Mouse (Mus musculus): Measurements from ENCODE around the gene Ccdc186. TPM values are rescaled to one million over a fixed set of nuclear protein-coding genes. Genes with fewer than 3 reads are reported as not detected.
"Not testable (repeated sequence)": the region's sequence is repeated elsewhere in the genome, so short reads cannot be mapped to it uniquely, and the experiment has no call there.

Ccdc186 gene
- total RNA-seq, 4 experiments from 2014 or later = 41.4 to 56.6 (median 51.8) TPM

DNA sequence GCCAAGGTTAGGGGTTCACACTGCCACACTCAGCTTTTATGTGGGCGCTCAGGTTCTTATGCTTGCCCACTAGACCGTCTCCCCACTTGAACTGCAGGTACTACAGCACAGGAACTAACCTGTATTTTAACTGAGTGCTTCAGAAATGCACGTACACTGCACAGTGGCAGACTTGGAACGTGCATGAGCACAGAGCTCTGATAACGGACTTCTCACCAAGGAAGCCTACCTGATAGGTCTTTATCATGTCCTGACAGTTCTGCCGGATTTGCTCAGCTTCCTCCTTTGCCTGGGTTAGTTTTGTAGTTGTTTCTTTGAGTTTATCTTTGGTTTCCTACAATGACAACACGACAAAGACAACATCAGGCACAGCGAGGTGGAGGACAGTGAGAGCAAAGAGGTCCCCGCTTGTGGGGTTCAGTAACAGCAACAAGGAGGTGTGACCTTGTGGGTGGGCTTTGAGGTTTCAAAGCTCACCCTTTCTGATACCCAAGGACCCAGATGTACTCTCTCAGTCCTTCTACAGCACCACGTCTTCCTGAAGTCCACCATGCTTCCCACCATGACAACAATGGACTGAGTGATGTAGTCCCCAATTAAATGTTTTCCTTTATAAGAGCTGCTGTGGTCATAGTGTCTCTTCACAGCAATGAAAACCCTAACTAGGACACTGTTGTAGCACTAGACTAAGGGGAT lies 20.2 kb downstream of the Ccdc186 start:
- no peak for DNase-seq (ENCODE audit: low spot score in 2 of 2)

DNA sequence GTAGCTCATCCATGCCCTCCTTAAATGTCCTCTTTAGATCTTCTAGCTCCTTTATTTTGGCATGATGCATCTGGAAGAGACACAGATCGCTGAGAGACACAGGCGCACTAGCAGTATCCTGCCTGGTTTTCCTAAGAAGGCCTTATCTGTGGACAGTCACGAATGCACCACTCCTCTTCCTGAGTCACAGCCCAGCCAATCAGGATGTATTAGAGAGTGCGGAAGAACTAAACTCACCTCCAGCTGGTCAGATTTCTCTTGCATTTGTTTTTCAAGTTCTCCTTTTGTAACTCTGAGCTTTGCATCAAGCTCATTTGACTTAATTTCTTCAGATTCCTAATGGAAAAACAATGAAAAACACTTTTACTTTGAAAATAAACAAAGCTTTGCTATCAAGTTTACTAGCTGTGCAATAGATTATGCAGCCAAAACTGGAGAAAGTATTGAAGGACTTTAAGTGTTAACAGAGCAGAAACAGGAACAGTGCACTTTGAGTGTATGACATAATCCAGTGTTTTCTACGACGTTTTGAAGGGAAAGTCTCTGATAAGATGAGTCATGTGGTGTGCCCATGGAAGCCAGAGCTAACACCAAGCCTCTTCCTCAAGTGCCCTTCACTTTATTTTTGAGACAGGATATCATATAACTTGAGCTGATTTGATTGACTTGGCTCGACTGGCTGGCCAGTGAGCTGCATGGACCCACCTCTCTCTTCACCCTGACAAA lies 20.9 kb downstream of the Ccdc186 start:
- DNase-seq (ENCODE audit: low spot score in 2 of 2) = no peak

DNA sequence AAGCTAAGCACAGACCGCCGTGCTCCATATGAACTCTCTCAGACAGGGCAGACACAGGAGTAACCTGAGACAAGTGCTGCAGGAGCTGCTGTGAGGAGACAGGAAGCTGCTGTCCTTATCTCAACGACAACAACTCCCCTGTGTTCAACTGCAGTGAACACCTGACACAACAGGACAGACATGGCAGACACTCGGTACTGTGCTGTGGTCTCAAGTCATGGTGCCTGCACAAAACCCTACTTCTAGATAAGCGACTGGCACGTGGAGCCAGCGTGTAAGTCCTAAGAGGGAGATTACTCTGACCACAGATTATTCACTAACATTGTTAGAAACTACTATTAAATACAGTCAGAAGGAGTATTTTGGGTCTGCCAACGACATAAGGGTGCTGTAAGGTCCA lies 21.8 kb downstream of the Ccdc186 start:
- DNase-seq (ENCODE audit: low spot score in 2 of 2) = no peak

DNA sequence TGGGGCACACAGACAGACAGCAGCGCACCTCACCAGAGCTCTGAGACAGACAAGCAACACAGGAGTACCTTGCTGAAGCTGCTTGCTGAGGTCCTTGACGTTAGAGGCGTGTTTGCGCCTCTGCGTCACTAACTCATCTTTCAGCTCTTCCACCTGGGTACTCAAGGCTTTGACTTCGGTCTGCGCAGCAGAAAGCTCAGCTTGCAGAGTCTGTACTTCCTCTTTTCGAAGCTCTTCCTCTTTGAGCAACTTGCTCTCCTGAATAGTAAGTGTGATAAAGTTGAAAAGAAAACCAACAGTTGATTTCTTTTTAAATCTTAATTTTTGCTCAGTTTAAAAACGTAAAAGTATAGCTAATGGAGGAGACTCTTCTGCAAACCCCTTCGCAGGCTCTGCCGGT lies 24.6 kb downstream of the Ccdc186 start:
- no peak for DNase-seq (ENCODE audit: low spot score in 2 of 2)

DNA sequence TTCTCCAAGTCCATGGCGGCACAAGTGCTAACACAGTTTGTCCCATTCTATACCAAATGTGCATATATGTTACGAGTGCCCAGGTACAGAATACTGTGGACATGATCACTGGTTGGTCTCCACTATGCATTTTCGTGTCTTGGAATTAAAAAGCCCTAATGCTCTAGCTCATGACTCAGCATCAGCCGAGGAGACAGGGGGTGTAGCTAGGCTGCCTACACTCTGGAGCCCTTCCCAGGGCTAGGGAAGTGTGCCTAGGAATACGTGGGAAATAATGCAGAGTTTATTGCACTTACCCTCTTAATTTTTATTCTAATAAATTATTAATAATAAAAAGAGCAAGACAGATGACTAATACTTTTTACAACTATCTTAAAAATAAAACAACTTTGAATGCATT lies 33.0 kb downstream of the Ccdc186 start:
- DNase-seq (ENCODE audit: low spot score in 2 of 2) = no peak

DNA sequence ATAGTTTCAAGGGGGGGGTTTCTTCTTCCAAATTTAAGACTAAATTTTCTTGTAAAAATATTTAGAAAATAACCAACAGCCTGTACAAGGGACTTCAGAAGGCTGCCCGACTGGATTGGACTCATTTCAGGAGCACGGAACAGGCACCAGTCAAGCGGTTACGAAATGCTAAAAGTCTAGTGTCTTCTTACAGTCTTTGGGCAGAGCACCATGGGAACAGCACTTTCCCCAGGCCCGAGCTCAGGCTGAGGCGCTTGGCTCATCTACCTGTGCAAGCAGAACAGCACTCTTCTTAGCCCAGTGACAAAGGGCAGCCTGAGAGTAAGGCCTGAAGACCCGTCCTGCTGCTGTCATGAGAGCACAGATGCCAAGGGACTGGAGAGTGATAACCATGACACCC lies 34.1 kb downstream of the Ccdc186 start:
- no peak for DNase-seq (ENCODE audit: low spot score in 2 of 2)

DNA sequence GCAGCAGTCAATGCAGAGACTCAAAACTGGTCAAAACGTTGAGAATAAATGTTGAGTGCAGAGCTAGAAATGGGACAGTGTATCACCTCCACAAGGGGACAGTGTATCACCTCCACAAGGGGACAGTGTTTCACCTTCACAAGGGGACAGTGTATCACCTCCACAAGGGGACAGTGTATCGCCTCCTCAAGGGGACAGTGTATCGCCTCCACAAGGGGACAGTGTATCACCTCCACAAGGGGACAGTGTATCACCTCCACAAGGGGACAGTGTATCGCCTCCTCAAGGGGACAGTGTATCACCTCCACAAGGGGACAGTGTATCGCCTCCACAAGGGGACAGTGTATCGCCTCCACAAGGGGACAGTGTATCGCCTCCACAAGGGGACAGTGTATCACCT lies 43.5 kb downstream of the Ccdc186 start:
- not testable (repeated sequence) for DNase-seq (ENCODE audit: low spot score in 2 of 2)

DNA sequence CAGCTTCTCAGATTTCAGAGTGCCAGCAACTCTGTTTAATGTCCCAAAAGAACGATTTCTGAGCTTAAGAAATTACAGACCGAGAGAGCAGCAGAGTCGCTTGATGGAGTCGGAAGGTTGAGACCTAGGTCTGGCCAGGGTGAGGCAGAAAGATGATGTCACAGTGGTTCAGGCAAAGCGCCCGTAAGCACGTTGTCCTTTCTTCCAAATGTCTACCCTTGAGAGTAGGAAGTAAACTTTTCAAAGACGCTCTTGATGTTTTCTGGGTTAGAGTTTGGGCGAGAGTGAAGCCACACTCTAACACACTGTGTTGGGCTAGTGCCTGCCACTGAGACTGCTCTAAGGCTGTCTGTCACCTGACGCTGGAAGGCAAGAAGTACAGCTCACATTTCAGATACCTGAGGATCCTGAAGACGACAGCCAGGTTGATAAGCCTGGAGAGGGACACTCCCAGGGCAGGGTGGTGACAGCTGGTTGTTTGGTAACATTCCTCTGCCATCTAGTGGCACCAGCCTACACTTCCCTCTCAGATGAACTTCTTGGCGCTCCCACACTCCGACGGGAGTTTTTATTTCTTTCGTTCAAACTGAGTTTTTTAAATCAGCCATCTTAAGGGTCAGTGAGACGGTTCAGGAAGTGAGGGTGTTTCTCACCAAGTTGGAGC lies 45.1 kb downstream of the Ccdc186 start:
- peak in 1 of 2 experiments; percentile 37 for DNase-seq (ENCODE audit: low spot score in 2 of 2)

DNA sequence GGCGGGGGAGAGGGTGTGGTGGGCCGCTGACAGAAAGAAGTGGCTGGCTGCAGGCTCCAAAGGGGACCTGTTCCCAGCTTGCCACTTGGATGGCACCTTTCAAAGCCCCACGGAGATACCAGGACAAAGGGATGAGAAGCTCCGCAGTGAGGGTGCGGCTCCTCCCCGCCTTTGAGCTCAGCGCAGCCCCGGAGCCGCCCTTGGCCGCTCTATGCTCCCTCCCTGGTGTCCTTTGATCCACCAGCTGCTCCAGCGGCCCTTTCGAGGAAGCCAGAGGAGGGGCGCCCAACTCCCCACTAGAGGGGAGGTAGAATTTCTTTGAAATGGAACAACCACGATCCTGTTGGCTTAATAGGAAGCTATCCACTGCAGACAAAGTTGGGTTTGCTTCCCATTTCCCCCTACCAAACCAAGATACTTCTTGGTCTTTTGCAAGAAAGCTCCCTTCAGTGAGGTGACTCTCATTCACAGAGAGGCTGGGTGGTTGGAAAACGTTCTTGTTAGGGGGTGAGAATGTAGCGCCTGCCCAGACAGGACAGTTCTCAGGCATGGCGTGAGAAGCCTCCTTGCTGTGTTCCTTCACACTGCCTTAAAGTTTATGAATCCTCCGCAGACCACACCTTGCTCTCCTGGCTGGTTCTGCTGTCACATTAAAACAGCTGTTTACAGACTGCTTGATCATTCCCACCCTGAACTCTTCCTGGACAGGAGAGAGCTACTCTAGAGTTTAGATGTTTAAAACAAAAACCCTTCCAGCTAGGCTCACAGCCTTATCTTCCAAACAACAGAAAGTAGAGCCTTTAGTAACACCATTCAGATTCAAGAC lies 45.9 kb downstream of the Ccdc186 start:
- DNase-seq (ENCODE audit: low spot score in 2 of 2) = no peak

DNA sequence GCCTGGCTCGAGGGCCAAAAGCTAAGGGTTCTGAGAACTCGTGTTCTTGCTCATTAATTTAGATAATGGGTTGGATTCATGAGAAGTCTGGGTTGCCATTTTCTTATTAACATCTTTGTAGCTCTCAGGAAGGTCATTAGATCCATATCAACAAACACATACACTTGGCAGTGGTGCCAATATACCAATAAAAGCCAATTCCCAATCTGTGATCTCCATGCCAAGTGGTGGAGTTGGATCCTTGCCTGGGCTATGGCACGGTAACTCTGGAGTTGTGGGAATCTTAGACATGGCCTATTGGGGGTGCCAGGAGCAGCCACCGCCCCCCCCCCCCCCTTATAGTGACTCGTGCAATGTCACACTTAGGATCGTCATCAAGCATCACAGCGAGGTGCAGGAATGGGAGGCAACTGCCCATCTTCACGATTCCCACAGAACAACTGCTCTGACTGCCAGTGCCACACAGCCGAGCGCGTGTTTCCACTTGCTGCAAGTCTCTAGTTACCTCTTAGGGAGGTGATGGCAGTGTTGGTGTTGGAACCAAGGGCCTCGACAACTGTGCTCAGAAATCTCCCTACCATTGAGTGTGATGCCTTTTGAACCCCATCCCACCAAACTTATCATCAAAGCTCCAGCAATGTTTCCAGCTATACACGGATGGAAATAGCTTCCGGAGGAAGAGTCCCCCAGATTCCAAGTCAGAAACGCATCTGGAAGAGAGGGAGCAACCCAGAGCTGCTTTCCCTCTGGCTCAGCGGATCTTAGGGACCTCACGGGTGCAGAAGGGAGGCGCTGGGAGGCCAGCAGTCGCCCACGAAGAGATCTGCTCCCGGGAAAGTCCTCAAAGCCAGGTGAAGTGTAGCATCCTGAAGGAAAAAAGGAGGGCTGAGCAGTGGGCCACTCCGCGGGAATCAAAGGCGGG lies 46.8 kb downstream of the Ccdc186 start:
- no peak for DNase-seq (ENCODE audit: low spot score in 2 of 2)

DNA sequence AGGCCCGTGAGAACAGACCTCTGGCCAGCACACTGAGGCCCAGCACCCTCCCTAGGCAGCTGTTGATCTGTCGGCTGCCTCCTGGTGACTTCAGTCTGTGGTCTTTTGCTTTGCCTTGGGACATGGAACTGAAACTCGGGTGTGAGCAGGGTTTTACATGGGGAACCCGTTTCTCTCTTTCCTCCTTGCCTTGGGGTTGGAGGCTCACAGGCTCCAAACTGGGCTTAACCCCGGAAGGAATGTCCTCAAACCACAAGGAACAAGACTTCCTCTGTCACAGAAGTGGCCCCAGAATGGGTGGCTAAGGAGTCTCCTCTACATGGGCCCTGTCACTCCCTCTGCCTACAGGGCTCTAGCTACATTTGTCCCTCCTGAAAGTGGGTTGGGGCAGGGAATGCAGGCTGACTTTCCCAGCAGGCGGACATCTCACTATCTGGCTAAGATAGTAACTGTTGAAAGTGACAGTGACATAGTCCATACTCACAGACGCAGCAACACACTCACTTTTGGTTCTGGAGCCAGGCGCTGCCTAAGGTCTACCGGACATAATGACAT lies 47.5 kb downstream of the Ccdc186 start:
- DNase-seq (ENCODE audit: low spot score in 2 of 2) = no peak

DNA sequence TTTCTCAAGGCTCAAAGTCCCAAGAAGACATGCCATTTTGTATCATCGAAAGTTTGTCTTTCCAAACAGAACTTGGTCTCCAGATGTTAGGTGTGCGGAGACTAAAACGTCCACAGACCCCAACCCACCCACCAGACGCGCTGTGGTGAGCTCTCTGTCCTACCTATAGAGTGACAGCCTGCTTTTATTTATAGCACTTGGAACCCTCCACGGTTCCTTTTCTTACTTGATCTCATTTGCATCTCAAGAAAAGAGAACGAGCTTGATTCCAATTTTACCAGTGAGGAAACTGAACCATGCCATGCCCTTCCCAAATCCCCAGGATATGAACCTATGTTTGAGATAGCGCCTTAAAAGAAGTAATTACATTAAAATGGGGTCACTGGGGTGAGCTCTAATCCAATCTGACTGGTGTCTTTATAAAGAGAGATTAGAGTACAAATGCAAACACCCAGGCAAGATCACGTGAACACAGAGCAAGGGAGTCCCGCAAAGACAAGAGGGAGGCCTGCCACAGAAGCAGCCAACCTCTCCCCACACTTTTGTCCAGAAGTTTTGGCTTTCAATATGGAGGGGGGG lies 48.5 kb downstream of the Ccdc186 start:
- DNase-seq (ENCODE audit: low spot score in 2 of 2) = no peak

DNA sequence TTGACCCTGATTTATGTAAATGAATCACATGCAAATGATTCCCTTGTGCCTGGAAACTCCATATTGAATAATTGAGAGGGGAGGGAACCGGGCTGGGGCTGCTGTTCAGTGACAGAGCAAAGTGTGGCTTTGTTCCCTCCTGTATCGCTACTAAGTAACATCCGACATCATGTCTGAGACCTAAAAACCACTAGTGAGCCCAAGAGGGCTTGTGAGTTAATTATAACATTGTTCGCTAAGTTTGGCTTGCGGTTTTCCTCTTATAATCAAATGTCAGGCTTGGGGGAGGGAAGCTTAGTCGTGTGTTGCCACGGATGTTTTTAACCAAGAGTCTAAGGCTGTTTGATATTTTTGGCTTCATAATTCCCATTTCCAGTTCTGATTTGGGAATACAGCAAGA lies 49.8 kb downstream of the Ccdc186 start:
- DNase-seq (ENCODE audit: low spot score in 2 of 2) = no peak

DNA sequence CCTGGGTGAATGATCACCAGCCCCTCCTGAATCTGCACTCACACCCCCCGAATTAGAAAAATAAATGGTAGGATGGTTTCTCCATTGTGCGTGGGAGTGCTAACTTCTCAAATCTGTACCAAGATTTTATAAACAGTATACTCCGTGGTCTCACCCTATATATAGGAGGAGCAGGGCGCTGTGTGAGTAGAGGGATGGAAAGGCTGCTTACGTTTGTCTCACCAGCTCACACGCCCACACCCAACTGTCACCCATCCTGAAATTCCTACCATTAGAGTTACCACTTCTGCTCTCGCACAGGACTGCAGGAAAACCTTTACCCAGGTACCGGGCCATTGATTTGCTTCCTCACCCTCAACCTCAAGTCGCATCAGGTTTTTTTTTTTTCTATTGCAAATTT lies 53.0 kb downstream of the Ccdc186 start:
- DNase-seq (ENCODE audit: low spot score in 2 of 2) = no peak

DNA sequence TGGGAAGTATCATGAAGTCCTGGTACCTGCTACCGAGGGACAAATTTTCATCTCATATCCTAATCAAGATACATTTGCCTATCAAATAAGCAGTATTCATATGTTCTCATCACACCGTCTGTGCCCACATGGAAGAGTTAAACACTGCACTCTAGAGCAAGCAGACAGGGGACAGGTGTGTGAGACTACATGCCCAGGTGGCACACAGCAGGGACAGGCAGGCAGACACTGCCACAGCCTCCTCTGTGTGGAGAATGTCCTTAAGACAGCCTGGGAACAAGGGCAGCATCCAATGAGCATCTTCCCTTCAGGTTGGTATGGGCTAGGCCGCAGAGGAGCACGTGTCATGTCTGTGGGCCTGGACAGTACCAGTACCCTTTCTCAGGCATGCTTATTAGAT lies 59.3 kb downstream of the Ccdc186 start:
- no peak for DNase-seq (ENCODE audit: low spot score in 2 of 2)

DNA sequence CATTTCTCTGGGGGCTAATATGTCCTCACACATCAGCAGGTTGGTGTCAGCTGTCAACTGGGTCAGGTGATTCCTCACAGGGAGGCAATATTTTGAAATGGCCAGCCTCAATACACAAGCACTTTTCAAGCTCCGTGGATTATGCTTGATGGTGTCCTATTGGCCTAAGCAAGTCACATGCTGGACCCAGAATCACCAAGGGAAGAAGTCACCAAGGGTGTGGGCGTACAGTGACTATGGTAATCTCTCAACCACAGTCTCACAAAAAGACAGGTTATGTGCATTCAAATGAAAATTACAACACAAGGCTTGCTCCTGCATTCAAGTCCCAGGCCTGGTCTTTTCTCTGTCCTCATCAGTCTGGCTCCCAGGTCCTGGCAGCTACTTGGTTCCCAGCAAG lies 60.3 kb downstream of the Ccdc186 start:
- DNase-seq (ENCODE audit: low spot score in 2 of 2) = no peak

DNA sequence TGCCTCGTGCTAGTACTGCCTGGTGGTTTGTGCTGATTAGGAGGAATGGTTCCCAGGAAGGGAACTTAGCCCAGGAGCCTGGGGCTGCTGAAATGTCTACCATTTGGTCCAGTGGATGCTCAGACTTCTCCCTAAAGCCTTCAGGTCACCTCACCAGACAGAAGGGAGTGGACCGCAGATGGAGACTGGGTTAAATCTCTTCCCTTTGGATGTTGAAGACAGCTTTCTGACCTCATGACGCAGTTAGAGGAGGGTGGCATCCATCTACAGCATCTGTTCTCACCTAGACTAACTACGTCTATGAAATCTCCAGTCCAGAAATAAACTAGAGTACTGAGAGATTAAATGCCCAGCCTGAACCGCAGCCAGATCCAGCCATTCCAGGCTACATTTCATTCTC lies 60.9 kb downstream of the Ccdc186 start:
- DNase-seq (ENCODE audit: low spot score in 2 of 2) = no peak

DNA sequence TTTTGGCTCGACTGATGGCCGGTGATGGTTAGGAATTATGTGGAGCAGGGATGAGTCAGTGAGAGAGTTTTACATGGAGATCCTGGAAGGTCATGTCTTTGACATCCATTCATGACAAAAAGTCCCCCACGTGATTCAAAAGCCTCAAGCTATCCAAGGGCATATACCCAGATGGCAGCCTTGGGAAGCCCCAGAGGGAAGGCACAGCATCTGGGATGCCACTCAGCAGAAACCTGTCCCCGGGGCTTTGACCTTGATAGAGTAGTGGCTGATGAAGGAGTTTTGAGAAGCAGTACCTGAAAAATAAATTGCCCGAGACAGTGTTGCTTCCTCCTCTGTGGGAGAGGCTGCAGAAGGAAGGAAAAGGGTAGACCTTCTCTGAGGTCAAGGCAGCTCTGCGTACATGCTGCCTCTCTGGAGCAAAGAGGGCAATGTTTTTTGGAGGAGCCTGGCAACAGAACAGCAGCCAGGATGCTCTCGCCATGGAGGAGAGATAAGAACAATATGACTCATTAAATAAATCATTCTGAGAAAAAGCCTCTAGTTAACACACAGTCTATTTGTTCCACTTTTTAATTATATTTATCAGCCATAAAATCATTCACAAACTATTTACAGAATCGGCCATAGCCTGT lies 61.6 kb downstream of the Ccdc186 start:
- DNase-seq (ENCODE audit: low spot score in 2 of 2) = no peak

DNA sequence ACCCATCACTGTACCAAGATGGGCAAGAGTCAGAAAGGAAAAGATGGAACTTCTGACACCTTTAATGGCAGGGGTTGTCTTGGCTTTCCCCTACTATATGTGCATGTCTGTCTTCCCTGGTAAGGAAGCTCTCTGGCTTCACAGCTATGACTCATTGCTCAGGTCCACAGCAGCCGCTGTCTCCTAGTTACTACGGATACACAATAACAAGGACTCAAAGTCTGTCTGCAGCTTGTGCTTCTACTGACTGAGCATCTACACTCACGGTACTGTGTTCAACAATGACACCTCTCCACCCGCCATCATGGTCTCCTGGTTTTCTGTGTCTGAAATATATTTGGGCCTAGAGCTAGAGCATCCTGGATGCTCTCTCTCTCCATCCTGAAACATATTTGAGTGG lies 62.2 kb downstream of the Ccdc186 start:
- DNase-seq (ENCODE audit: low spot score in 2 of 2) = no peak

DNA sequence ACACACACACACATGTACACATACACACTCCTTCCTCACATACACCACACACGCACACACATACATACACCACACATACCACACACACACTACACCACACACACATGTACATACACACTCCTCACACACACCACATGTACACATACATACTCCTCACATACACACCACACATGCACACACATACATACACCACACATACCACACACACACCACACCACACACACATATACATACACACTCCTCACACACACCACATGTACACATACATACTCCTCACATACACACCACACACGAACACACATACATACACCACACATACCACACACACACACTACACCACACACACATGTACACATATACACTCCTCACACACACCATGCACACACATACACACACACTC lies 63.7 kb downstream of the Ccdc186 start:
- DNase-seq (ENCODE audit: low spot score in 2 of 2) = no peak

Data from layer of hippocampus, adult 8-10 months (tissue).